Comparison of ENCODE assay signal across 8 mouse cellular contexts in genomic region chr5:38038710-38039592, GRCm38 (mm10). TPM values are rescaled to one million over a fixed set of nuclear protein-coding genes. Genes with fewer than 3 reads are reported as not detected.
DNase-seq lines count a peak whose midpoint lies in the region; ATAC-seq and TF ChIP-seq lines count a peak whose summit lies in the region.

TSS of gene Stx18 (plus strand) at chr5:38038742.

- no peaks in the 10 kb centered on the region for H3K36me3 ChIP-seq in kidney, embryonic 14.5 days (ENCODE audit: control insufficient read depth, insufficient read depth, low read length)
- 0 out of 2 replicates have a peak, but pooled peaks cover 6% of the 10 kb centered on the region for H3K36me3 ChIP-seq in limb, embryonic 15.5 days

- peak; percentile 92 for DNase-seq in A20 (ENCODE audit: low read depth, low spot score)
- peak; percentile 75 to 85 for DNase-seq in heart, adult 9 months (ENCODE audit: low spot score in 2 of 2)
- peak; percentile 48 to 65 for DNase-seq in monocyte, adult 2 months (ENCODE audit: low read depth in 1 of 2, low spot score in 2 of 2)
- DNase-seq in spleen, postnatal 36 days (ENCODE audit: low spot score in 2 of 2): peak; percentile 74 to 75

- peaks cover 4% of the 10 kb centered on the region; the same call in 1 of the 2 replicates for H3K4me1 ChIP-seq in bone marrow macrophage, adult 2 months (ENCODE audit: control insufficient read depth, insufficient read depth, low read length)
- no peaks in the 10 kb centered on the region for H3K4me1 ChIP-seq in embryonic fibroblast, embryonic 13.5 days (ENCODE audit: control insufficient read depth, insufficient read depth, low read length)
- H3K4me1 ChIP-seq in kidney, embryonic 14.5 days (ENCODE audit: control insufficient read depth, insufficient read depth, low read length): no peaks in the 10 kb centered on the region
- peaks cover 14% of the 10 kb centered on the region for H3K4me1 ChIP-seq in limb, embryonic 15.5 days

- no peaks in the 10 kb centered on the region; the same call in 1 of the 2 replicates for H3K27me3 ChIP-seq in kidney, embryonic 14.5 days (ENCODE audit: control insufficient read depth, insufficient read depth, low read length)
- H3K27me3 ChIP-seq in limb, embryonic 15.5 days: no peaks in the 10 kb centered on the region

- H3K27ac ChIP-seq in bone marrow macrophage, adult 2 months (ENCODE audit: insufficient read depth, low read depth, low read length): 0 out of 2 replicates have a peak within 1 kb of the TSS, but pooled peaks have one; percentile 10
- no peak within 1 kb of the TSS for H3K27ac ChIP-seq in embryonic fibroblast, embryonic 13.5 days (ENCODE audit: insufficient read depth, low read length)
- H3K27ac ChIP-seq in kidney, embryonic 14.5 days (ENCODE audit: low read depth, low read length): peak within 1 kb of the TSS; percentile 43
- peak within 1 kb of the TSS; percentile 72 for H3K27ac ChIP-seq in limb, embryonic 15.5 days

- peak within 1 kb of the TSS; percentile 80 for H3K9ac ChIP-seq in kidney, embryonic 14.5 days (ENCODE audit: low read depth, low read length)
- H3K9ac ChIP-seq in limb, embryonic 15.5 days: peak within 1 kb of the TSS; percentile 65

- H3K4me2 ChIP-seq in kidney, embryonic 14.5 days (replicated peaks; ENCODE audit: low read depth, low read length): peak within 1 kb of the TSS; percentile 82
- H3K4me2 ChIP-seq in limb, embryonic 15.5 days: peak within 1 kb of the TSS; percentile 77

- TF ChIP-seq POLR2A in bone marrow macrophage, adult 2 months (IDR thresholded peaks at IDR 0.05; ENCODE audit: borderline replicate concordance, low read depth, low read length): no peak
- TF ChIP-seq POLR2A in embryonic fibroblast, embryonic 13.5 days (IDR thresholded peaks at IDR 0.05; ENCODE audit: low read depth, low read length): peak; percentile 88

- under 1% methylated on average over 57 of the region's 57 CpGs for WGBS in kidney, embryonic 14.5 days
- WGBS in limb, embryonic 15.5 days: under 1% methylated on average over 57 of the region's 57 CpGs

- no peak for TF ChIP-seq CTCF in bone marrow macrophage, adult 2 months (IDR thresholded peaks at IDR 0.05; ENCODE audit: low read depth, low read length)
- TF ChIP-seq CTCF in embryonic fibroblast, embryonic 13.5 days (IDR thresholded peaks at IDR 0.05; ENCODE audit: borderline replicate concordance, insufficient read depth, low read length): no peak

- peak within 1 kb of the TSS; percentile 96 for H3K4me3 ChIP-seq in bone marrow macrophage, adult 2 months (ENCODE audit: insufficient read depth, low read length)
- peak within 1 kb of the TSS; percentile 66 for H3K4me3 ChIP-seq in embryonic fibroblast, embryonic 13.5 days (ENCODE audit: insufficient read depth, low read length)
- peak within 1 kb of the TSS; percentile 78 for H3K4me3 ChIP-seq in kidney, embryonic 14.5 days (ENCODE audit: low read length)
- peak within 1 kb of the TSS; percentile 85 for H3K4me3 ChIP-seq in limb, embryonic 15.5 days

- no peaks in the 10 kb centered on the region for H3K9me3 ChIP-seq in kidney, embryonic 14.5 days (ENCODE audit: control insufficient read depth, low read length)
- H3K9me3 ChIP-seq in limb, embryonic 15.5 days: no peaks in the 10 kb centered on the region

- ATAC-seq in kidney, embryonic 14.5 days (ENCODE audit: low FRiP score, low TSS enrichment): peak; percentile 97
- ATAC-seq in limb, embryonic 15.5 days (ENCODE audit: insufficient number of reproducible peaks, low FRiP score, low TSS enrichment, low read depth): peak; percentile 92

RNA-seq across cellular contexts. Expression of gene Stx18, which starts in this region (rescaled TPM):
- 21.1 and 26.4 TPM in 2 replicates for polyA plus RNA-seq in bone marrow macrophage, adult 2 months (2012; ENCODE audit: insufficient read depth, insufficient read length, missing spikeins)
- 36.1 and 40.8 TPM in 2 replicates for polyA plus RNA-seq in embryonic fibroblast, embryonic 13.5 days (2011; ENCODE audit: insufficient read length, low read depth, missing spikeins)
- polyA plus RNA-seq in kidney, embryonic 14.5 days (2014; fragmentation: Nextera tagmentation; extraction: Ambion mirVana): 38.3 and 46.7 TPM in 2 replicates
- 48.0 and 49.5 TPM in 2 replicates for polyA plus RNA-seq in limb, embryonic 15.5 days (2015; fragmentation: Nextera tagmentation; extraction: Ambion mirVana)
